Mouse (Mus musculus) olfactory bulb, adult 2 months (tissue): ENCODE data around the gene Oosp2. TPM values are rescaled to one million over a fixed set of nuclear protein-coding genes. Genes with fewer than 3 reads are reported as not detected.

ENCODE experiments used
- H3K27ac ChIP-seq: fragments of 200-500 bp; 2 replicates; pipeline ENCODE4 v1.5.1; 2012; ENCODE audit warnings: low read depth, low read length; ENCODE audit not compliant: insufficient read depth
- H3K4me1 ChIP-seq: fragments of 200-500 bp; 2 replicates; pipeline ENCODE4 v1.6.1; 2012; ENCODE audit warnings: low read length; ENCODE audit not compliant: control insufficient read depth, insufficient read depth
- H3K4me3 ChIP-seq: fragments of 200-500 bp; 2 replicates; pipeline ENCODE4 v1.5.1; 2012; ENCODE audit warnings: mild to moderate bottlenecking, low read depth, low read length, moderate library complexity; ENCODE audit not compliant: insufficient read depth
- CTCF ChIP-seq: fragments of 200-500 bp; IDR thresholded peaks from 2 replicates; pipeline ENCODE4 v1.5.1; 2012; ENCODE audit warnings: low read depth, mild to moderate bottlenecking, low read length, moderate library complexity; ENCODE audit not compliant: insufficient read depth
- POLR2A ChIP-seq: fragments of 200-500 bp; IDR thresholded peaks from 2 replicates; pipeline ENCODE4 v1.6.1; 2012; ENCODE audit warnings: mild to moderate bottlenecking, low read depth, low read length, moderate library complexity; ENCODE audit not compliant: insufficient read depth
- WGBS: fragments of 180-500 bp; shearing (Covaris S2); methylation state at CpG from one replicate; pipeline ENCODE4 v1.1.7; 2018; 5-methylcytosine and 5-hydroxymethylcytosine counted together
- polyA plus RNA-seq: library from polyadenylated mRNA; stranded (reverse); fragments of >200 nt; gene quantifications from 2 replicates; pipeline ENCODE4 v1.2.4, GENCODE M21; 2012; ENCODE audit warnings: low replicate concordance; ENCODE audit not compliant: missing spikeins, insufficient read depth, insufficient read length

Gene Oosp2
- polyA plus RNA-seq, result not detected in 2 replicates

DNA sequence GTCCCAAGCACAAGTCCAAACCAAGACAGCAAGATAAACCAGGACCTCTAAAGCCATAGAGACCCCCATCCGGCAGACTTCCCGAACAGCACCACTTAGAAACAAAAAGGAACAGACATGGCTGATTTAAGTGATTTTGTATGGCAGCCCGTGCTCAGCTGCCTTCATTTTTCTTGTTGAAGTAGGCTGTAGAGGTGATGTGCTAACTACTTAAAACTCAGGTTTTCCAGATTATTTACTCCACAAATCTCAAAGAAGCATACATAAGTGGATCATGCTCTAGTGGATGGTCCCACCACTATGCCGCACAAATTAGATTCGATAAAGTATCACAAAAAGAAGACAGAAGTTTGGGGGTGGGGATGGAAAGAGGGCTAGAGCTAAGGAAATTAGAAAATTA is at the start of gene Oosp2:
TSS of gene Oosp2 (minus strand) at position 101 of the 400 bp plus-strand sequence.
- Histone ChIP-seq H3K27ac (no peak within 1 kb of the TSS), H3K4me3 (no peak within 1 kb of the TSS), H3K4me1 (no peaks in the 10 kb centered on the region)
- TF ChIP-seq POLR2A (no peak), CTCF (no peak)
- WGBS, result 89% methylated on average over 5 of the region's 5 CpGs

DNA sequence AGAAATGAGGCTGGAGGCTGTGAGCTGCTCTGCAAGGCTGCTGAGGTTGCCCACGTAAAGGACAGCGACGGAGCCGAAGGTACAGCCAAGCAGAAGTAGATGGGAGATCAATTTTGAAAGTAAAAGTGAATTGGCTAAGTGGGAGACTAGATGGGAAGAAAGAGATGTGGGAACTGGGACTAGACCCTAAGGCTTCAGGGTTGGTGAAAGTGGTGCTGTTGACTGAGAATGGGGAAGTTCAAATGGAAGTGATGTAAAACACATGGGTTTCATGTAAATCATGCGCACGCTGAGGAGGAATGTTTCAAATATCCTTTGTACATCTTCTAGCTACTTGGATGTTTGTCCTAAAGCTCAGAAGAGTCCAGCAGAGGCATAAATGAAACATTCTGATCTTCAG is 38.0 kb upstream of the Oosp2 start:
- Histone ChIP-seq H3K27ac (no peak overlapping the region), H3K4me1 (no peaks in the 10 kb centered on the region), H3K4me3 (no peak overlapping the region)
- TF ChIP-seq POLR2A (no peak), CTCF (no peak)
- WGBS, result 91% methylated on average over 6 of the region's 6 CpGs

DNA sequence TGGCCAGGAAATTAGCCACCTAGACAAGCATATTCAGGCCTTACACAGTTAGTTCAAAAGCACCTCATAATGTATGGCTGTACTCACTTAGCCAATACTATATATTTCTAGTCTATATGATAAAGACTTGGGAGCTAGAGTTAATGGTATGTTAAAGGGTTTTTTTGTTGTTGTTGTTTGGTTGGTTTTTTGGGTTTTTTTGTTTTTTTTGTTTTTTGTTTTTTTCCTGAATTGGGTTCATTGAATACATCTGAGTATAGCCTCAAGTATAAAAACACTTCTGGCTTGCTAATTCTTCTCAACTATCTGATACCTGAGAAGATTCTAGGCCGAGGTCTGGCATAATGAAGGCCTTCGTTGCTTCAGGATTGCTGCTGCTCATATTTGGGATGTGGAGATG is 36.4 kb upstream of the Oosp2 start, which contains the start of gene Oosp3:
TSS of gene Oosp3 (plus strand) at position 301 of the 400 bp plus-strand sequence.
- WGBS, result 85% methylated on average over 2 of the region's 2 CpGs
- Histone ChIP-seq H3K4me3 (no peak within 1 kb of the TSS), H3K4me1 (no peaks in the 10 kb centered on the region), H3K27ac (no peak within 1 kb of the TSS)
- TF ChIP-seq POLR2A, result no peak
- no peak for TF ChIP-seq CTCF

DNA sequence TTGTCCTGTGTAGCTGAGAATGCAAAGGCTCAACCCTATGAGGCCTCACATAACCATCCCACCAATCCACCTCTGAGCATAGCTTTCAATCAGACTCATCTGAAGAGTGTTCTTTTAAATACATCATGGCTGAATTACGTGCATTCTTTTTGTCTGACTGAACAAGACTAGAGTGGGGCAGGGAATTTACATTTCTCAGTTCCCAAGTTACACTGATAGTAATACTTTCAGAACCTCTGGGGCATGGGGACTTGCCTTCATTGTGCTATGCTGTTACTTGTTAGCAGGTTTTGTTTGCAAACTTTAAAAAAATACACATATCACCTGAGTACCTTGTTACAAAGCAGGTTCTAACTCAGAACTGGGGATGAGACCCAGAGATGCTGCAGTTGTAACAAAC is 31.1 kb upstream of the Oosp2 start:
- H3K27ac ChIP-seq, result no peak overlapping the region
- TF ChIP-seq POLR2A (no peak), CTCF (no peak)
- no peak overlapping the region for H3K4me3 ChIP-seq
- WGBS, result 57% methylated on average over 1 of the region's 1 CpGs
- no peaks in the 10 kb centered on the region for H3K4me1 ChIP-seq

DNA sequence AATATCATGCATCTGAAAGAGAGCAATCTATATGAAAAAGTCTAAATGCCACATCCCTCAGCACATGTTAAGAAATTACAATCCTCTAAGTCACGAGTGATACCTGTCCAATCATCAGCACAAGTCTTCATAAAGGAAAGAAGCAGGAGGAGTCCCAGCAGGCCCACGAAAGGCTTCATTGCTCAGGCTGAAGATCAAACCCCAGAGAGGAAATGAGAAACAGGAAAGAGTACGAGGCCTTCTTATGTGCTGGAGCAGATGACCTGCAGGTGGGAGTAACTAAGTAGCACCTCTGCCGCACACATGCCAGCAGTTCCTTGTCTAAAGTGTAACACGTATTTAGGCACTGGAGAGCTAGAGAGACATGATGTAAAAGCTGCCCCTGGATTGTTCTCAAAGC is 30.5 kb upstream of the Oosp2 start, which contains the start of gene Oosp1:
TSS of gene Oosp1 (minus strand) at position 312 of the 400 bp plus-strand sequence.
- Histone ChIP-seq H3K27ac (no peak within 1 kb of the TSS), H3K4me3 (no peak within 1 kb of the TSS), H3K4me1 (no peaks in the 10 kb centered on the region)
- WGBS, result 64% methylated on average over 5 of the region's 5 CpGs
- TF ChIP-seq CTCF (no peak), POLR2A (no peak)

DNA sequence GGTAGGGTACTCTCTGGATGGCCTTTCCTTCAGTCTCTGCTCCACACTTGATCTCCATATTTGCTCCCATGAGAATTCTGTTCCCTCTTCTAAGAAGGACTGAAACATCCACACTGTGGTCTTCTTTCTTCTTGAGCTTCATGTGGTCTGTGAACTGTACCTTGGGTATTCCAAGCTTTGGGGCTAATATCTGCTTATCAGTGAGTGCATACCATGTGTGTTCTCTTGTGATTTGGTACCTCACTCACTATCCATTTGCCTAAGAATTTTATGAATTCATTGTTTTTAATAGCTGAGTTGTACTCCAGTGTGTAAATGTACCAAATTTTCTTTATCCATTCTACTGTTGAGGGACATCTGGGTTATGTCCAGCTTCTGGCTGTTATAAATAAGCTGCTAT is 1.2 kb upstream of the Oosp2 start:
- Histone ChIP-seq H3K27ac (no peak overlapping the region), H3K4me3 (no peak overlapping the region), H3K4me1 (no peaks in the 10 kb centered on the region)
- TF ChIP-seq POLR2A, result no peak
- no peak for TF ChIP-seq CTCF

DNA sequence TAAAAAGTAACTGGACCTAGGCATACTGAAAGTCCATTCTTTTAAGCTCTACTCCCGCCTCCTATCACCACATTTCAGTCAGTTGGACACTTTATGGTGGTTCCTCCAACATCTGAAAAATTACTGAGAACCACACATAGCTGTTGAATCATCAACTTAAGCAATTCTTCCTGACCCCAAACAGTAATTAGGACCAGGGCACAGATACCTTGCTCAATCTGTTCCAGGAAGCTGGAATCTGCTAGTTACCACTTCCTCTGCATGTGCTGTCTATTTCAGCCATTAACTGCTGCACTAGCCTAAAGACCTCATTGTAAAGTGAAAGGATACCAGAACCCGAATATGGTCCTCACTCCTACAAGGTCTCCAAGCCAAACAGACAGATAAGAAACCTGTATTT is 1.2 kb downstream of the Oosp2 start:
- no peak for TF ChIP-seq POLR2A
- TF ChIP-seq CTCF, result no peak
- 74% methylated on average over 2 of the region's 2 CpGs for WGBS
- no peak overlapping the region for H3K4me3 ChIP-seq
- no peaks in the 10 kb centered on the region for H3K4me1 ChIP-seq
- H3K27ac ChIP-seq, result no peak overlapping the region

DNA sequence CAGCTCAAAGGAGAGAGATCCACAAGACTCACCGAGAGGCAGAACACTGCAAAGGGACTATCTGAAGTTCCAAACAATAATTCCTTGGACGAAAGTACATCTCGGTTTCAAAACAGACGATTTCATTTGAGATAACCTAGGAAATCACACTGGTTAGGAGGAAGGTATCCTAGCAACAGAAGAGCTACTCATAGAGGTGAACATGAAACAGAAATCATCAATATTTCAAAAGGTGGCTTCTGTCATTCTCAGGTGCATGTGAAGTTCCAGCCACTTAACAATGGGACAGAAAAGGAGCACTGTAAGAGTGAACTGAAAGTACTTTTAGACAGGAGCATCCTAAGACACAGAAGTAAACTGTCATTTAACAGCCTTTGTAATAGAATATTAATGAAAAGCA is 10.8 kb downstream of the Oosp2 start:
- Histone ChIP-seq H3K27ac (no peak overlapping the region), H3K4me3 (no peak overlapping the region), H3K4me1 (no peaks in the 10 kb centered on the region)
- TF ChIP-seq POLR2A (no peak), CTCF (no peak)
- WGBS, result 84% methylated on average over 4 of the region's 4 CpGs

DNA sequence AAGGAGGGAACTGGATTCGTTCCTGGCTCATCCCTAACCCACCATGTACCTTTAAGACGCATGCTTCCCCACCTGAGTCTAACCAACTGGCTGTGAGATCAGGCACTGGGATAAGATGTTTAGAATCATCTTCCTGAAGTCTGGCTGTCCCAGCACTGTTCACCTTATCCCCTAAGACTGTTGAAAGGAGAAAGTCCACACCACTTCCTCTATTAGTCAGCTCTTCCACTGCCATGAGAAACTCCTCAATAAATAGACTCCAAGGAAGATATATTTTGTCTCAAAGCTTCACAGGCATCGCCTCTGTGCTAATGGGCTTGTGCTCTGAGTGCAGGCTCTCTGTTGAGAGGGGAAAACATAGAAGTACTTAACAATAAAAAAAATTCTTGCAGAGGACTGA is 14.2 kb downstream of the Oosp2 start:
- Histone ChIP-seq H3K27ac (no peak overlapping the region), H3K4me3 (no peak overlapping the region), H3K4me1 (no peaks in the 10 kb centered on the region)
- 81% methylated on average over 3 of the region's 3 CpGs for WGBS
- no peak for TF ChIP-seq CTCF
- TF ChIP-seq POLR2A, result no peak

DNA sequence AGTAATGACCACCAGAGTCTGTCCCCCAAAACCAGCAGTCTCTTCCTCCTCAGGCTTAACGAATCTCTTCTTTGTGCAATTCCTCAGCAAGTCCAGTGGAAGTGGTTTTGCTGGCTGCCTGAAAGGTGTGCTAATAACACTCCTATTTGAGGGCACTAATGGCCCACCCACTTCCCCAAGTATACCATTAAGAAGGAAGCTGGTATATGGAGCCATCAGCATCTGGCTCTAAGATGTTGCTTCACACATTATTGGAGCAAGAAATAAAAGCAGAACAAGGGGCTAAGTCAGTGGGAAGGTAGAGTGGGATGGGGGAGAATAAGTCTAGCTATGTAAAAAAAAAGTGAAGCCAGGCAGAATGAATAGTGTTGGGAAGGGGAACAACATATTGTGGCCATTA is 19.6 kb downstream of the Oosp2 start, which contains the start of gene Ms4a3:
TSS of gene Ms4a3 (minus strand) at position 120 of the 400 bp plus-strand sequence.
- H3K27ac ChIP-seq, result no peak within 1 kb of the TSS
- H3K4me3 ChIP-seq, result no peak within 1 kb of the TSS
- TF ChIP-seq CTCF (no peak), POLR2A (no peak)
- H3K4me1 ChIP-seq, result no peaks in the 10 kb centered on the region
- WGBS, result 73% methylated on average over 1 of the region's 1 CpGs
